Mouse (Mus musculus) midbrain, embryonic 16.5 days (tissue): ENCODE data around the gene Susd4. TPM values are rescaled to one million over a fixed set of nuclear protein-coding genes. Genes with fewer than 3 reads are reported as not detected.
A peak's percentile ranks its signal among the peaks of the same experiment; 100 is the strongest.

Source experiments
- ATAC-seq: fragments of 200-750 bp; cut with Nextera tagmentation; 2 replicates; pipeline ENCODE4 v1.8.0; 2017; ENCODE audit warnings: moderate TSS enrichment
- H3K27ac ChIP-seq: fragments of 300-500 bp; sonication (generic); 2 replicates; pipeline ENCODE4 v1.5.1; 2014; ENCODE audit warnings: mild to moderate bottlenecking, low read length, mixed read lengths
- H3K27me3 ChIP-seq: fragments of 300-500 bp; sonication (generic); 2 replicates; pipeline ENCODE4 v1.6.1; 2014; ENCODE audit warnings: low read depth, low read length, mixed read lengths; ENCODE audit not compliant: control insufficient read depth, insufficient read depth
- H3K36me3 ChIP-seq: fragments of 300-500 bp; sonication (generic); 2 replicates; pipeline ENCODE4 v1.6.1; 2014; ENCODE audit warnings: mild to moderate bottlenecking, low read length, moderate library complexity, mixed read lengths; ENCODE audit not compliant: control insufficient read depth, insufficient read depth
- H3K4me1 ChIP-seq: fragments of 300-500 bp; sonication (generic); 2 replicates; pipeline ENCODE4 v1.6.1; 2014; ENCODE audit warnings: mild to moderate bottlenecking, low read length, mixed read lengths; ENCODE audit not compliant: control insufficient read depth, insufficient read depth
- H3K4me2 ChIP-seq: fragments of 300-500 bp; sonication (generic); 2 replicates; pipeline ENCODE4 v1.6.1; 2014; ENCODE audit warnings: mild to moderate bottlenecking, low read length, mixed read lengths
- H3K4me3 ChIP-seq: fragments of 300-500 bp; sonication (generic); 2 replicates; pipeline ENCODE4 v1.5.1; 2014; ENCODE audit warnings: low read depth, mild to moderate bottlenecking, low read length, moderate library complexity, mixed read lengths
- H3K9ac ChIP-seq: fragments of 300-500 bp; sonication (generic); 2 replicates; pipeline ENCODE4 v1.6.1; 2014; ENCODE audit warnings: low read depth, low read length, mixed read lengths
- H3K9me3 ChIP-seq: fragments of 300-500 bp; sonication (generic); replicated peaks from 2 replicates; pipeline ENCODE4 v1.6.1; 2014; ENCODE audit warnings: mild to moderate bottlenecking, low read length, mixed read lengths; ENCODE audit not compliant: control insufficient read depth, poor library complexity, severe bottlenecking
- WGBS: fragments of 180-500 bp; shearing (Covaris S2); extraction: QIAGEN DNeasy Blood & Tissue Kit; methylation state at CpG from one replicate; pipeline ENCODE4 v1.1.7; 2014; 5-methylcytosine and 5-hydroxymethylcytosine counted together
- polyA plus RNA-seq: library from polyadenylated mRNA; unstranded; fragments of >200 nt; fragmentation: Nextera tagmentation; extraction: Ambion mirVana; gene quantifications from 2 replicates; pipeline ENCODE4 v1.2.1, GENCODE M21; 2015

The Susd4 gene
- polyA plus RNA-seq, 1 experiment from 2014 or later, result 89.4 TPM

- Histone ChIP-seq H3K27ac (no peak overlapping the region), H3K4me2 (no peak overlapping the region), H3K9me3 (no peaks in the 10 kb centered on the region), H3K27me3 (no peaks in the 10 kb centered on the region; the same call in 1 of the 2 replicates), H3K4me1 (no peaks in the 10 kb centered on the region), H3K36me3 (peaks cover 3% of the 10 kb centered on the region; the same call in 1 of the 2 replicates), H3K9ac (no peak overlapping the region), H3K4me3 (no peak overlapping the region)
- ATAC-seq, result no peak
- WGBS, result 95% methylated on average over 8 of the region's 8 CpGs
These were observed 117.6 kb downstream of the Susd4 start for GRCm38 (mm10) chr1:182881246-182881645.

DNA sequence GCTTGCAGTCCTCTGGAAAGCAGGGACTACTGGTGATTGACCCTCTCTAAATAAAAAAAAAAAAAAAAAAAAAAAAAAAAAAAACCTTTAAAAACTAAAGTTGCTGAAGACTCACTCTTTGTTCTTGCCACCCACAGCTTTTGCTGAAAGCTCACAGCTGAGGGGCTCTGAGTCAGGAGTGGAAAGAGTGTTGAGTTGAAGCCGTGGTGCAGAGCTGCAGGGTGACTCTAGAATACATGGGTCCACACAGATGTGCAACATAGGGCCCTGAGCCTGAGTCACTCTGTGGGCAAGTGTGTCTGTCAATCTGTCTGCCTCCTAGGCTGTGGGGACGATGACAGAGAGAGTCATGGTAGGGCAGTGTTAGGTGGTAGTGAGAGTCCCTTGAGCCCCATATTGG is 119.0 kb downstream of the Susd4 start:
- 76% methylated on average over 2 of the region's 2 CpGs for WGBS
- Histone ChIP-seq H3K27me3 (no peaks in the 10 kb centered on the region; the same call in 1 of the 2 replicates), H3K36me3 (no peaks in the 10 kb centered on the region)

GRCm38 (mm10) chr1:182895698-182896097 is 132.0 kb downstream of the Susd4 start:
- ATAC-seq, result no peak
- no peak overlapping the region for H3K4me2 ChIP-seq
- no peaks in the 10 kb centered on the region for H3K27me3 ChIP-seq
- H3K36me3 ChIP-seq, result peaks cover 5% of the 10 kb centered on the region; the same call in 1 of the 2 replicates
- no peak overlapping the region for H3K9ac ChIP-seq
- H3K4me3 ChIP-seq, result no peak overlapping the region
- WGBS, result 66% methylated on average over 9 of the region's 9 CpGs
- H3K27ac ChIP-seq, result no peak overlapping the region
- no peaks in the 10 kb centered on the region for H3K4me1 ChIP-seq
- H3K9me3 ChIP-seq, result no peaks in the 10 kb centered on the region

More for the DNA sequence above, 119.0 kb downstream of the Susd4 start:
- Histone ChIP-seq H3K4me2 (no peak overlapping the region), H3K4me3 (no peak overlapping the region), H3K9me3 (no peaks in the 10 kb centered on the region), H3K9ac (no peak overlapping the region), H3K27ac (no peak overlapping the region), H3K4me1 (no peaks in the 10 kb centered on the region)
- no peak for ATAC-seq

GRCm38 (mm10) chr1:182897071-182897470 is 133.4 kb downstream of the Susd4 start:
- Histone ChIP-seq H3K9me3 (no peaks in the 10 kb centered on the region), H3K4me2 (no peak overlapping the region), H3K4me1 (no peaks in the 10 kb centered on the region), H3K9ac (no peak overlapping the region), H3K36me3 (peaks cover 3% of the 10 kb centered on the region; the same call in 1 of the 2 replicates), H3K27ac (no peak overlapping the region), H3K4me3 (no peak overlapping the region), H3K27me3 (no peaks in the 10 kb centered on the region)
- no peak for ATAC-seq
- WGBS, result 69% methylated on average over 6 of the region's 6 CpGs

DNA sequence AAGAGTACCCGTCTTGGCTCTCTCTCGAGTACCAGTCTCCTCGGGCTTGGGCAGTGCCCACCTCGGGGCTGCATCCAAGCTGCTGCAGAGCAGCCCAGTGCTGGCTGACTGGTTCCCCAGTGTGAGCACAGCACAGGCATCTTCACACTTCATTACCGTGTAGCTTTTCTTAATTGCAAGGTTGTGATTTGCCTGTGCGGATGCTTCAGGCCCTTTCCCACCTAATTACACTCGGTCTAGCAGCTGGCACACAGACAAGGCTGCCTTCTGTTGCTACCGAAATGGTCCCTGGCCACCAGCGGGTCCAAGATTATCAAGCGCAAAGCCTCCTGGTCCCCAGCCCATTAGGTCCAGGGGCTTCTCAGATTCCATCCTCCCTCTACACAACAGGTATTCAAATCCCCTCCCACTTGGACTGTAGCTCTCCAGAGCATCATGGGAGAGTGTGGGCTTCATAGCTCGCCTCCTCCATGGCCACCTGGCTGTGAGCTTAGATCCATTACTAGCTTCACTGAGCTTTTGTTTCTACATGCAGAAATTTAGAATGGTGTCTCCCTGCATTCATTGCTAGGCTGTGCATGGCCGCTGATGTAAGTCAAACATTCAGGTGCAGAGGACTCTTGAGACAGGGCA is 134.0 kb downstream of the Susd4 start:
- Histone ChIP-seq H3K9me3 (no peaks in the 10 kb centered on the region), H3K4me2 (no peak overlapping the region), H3K4me1 (no peaks in the 10 kb centered on the region), H3K27ac (no peak overlapping the region), H3K4me3 (no peak overlapping the region), H3K36me3 (no peaks in the 10 kb centered on the region), H3K9ac (no peak overlapping the region), H3K27me3 (no peaks in the 10 kb centered on the region)
- ATAC-seq, result peak; percentile 62; the same call in 1 of the 2 replicates
- WGBS, result 54% methylated on average over 12 of the region's 12 CpGs

- no peaks in the 10 kb centered on the region for H3K36me3 ChIP-seq
- H3K9me3 ChIP-seq, result no peaks in the 10 kb centered on the region
- no peaks in the 10 kb centered on the region for H3K4me1 ChIP-seq
- no peak for ATAC-seq
- no peak overlapping the region for H3K9ac ChIP-seq
- H3K4me2 ChIP-seq, result no peak overlapping the region
- H3K27me3 ChIP-seq, result no peaks in the 10 kb centered on the region
- WGBS, result 51% methylated on average over 5 of the region's 5 CpGs
- no peak overlapping the region for H3K4me3 ChIP-seq
- H3K27ac ChIP-seq, result no peak overlapping the region
These were observed 138.4 kb downstream of the Susd4 start for GRCm38 (mm10) chr1:182902095-182902494.

GRCm38 (mm10) chr1:182902906-182903305 is 139.2 kb downstream of the Susd4 start:
- no peak overlapping the region for H3K9ac ChIP-seq
- no peaks in the 10 kb centered on the region for H3K36me3 ChIP-seq
- H3K4me3 ChIP-seq, result no peak overlapping the region
- H3K4me1 ChIP-seq, result no peaks in the 10 kb centered on the region
- no peak overlapping the region for H3K4me2 ChIP-seq
- H3K9me3 ChIP-seq, result no peaks in the 10 kb centered on the region
- H3K27ac ChIP-seq, result no peak overlapping the region
- WGBS, result 79% methylated on average over 3 of the region's 3 CpGs
- no peak for ATAC-seq
- H3K27me3 ChIP-seq, result no peaks in the 10 kb centered on the region

GRCm38 (mm10) chr1:182905669-182906068 is 142.0 kb downstream of the Susd4 start:
- H3K36me3 ChIP-seq, result no peaks in the 10 kb centered on the region
- WGBS, result 86% methylated on average over 3 of the region's 3 CpGs

More at GRCm38 (mm10) chr1:182905669-182906068, 142.0 kb downstream of the Susd4 start:
- H3K4me2 ChIP-seq, result no peak overlapping the region
- H3K27me3 ChIP-seq, result no peaks in the 10 kb centered on the region
- H3K27ac ChIP-seq, result no peak overlapping the region
- H3K9me3 ChIP-seq, result no peaks in the 10 kb centered on the region
- ATAC-seq, result no peak
- H3K9ac ChIP-seq, result no peak overlapping the region
- H3K4me1 ChIP-seq, result peaks cover 3% of the 10 kb centered on the region; the same call in 1 of the 2 replicates
- no peak overlapping the region for H3K4me3 ChIP-seq
